Mouse (Mus musculus) right cerebral cortex, postnatal 4 days (tissue): ENCODE measurements around the gene Itga4.
A peak's percentile ranks its signal among the peaks of the same experiment; 100 is the strongest.

Experiments used
- DNase-seq: peaks from one replicate; pipeline ENCODE4 v3.0.0-alpha.2; 2022

The Itga4 gene

GRCm38 (mm10) chr2:79267181-79267580, 12.0 kb downstream of the Itga4 start:
- no peak for DNase-seq

- no peak for DNase-seq
Observed at GRCm38 (mm10) chr2:79268863-79269262, 13.6 kb downstream of the Itga4 start.

- DNase-seq: no peak
Observed at GRCm38 (mm10) chr2:79270034-79270535, 14.9 kb downstream of the Itga4 start.

- DNase-seq: no peak
Observed at GRCm38 (mm10) chr2:79271838-79272237, 16.6 kb downstream of the Itga4 start.

GRCm38 (mm10) chr2:79278581-79278980, 23.4 kb downstream of the Itga4 start:
- no peak for DNase-seq

- no peak for DNase-seq
Observed at GRCm38 (mm10) chr2:79284206-79284605, 29.0 kb downstream of the Itga4 start.

GRCm38 (mm10) chr2:79290149-79290548, 34.9 kb downstream of the Itga4 start:
- no peak for DNase-seq

GRCm38 (mm10) chr2:79291922-79292321, 36.7 kb downstream of the Itga4 start:
- DNase-seq: no peak

GRCm38 (mm10) chr2:79292431-79292830, 37.2 kb downstream of the Itga4 start:
- no peak for DNase-seq

- DNase-seq: no peak
Observed at GRCm38 (mm10) chr2:79302398-79302797, 47.2 kb downstream of the Itga4 start.

- DNase-seq: no peak
Observed at GRCm38 (mm10) chr2:79307549-79307948, 52.3 kb downstream of the Itga4 start.

- no peak for DNase-seq
Observed at GRCm38 (mm10) chr2:79309454-79310118, 54.4 kb downstream of the Itga4 start.

GRCm38 (mm10) chr2:79312499-79312898, 57.3 kb downstream of the Itga4 start:
- DNase-seq: no peak

GRCm38 (mm10) chr2:79315108-79315507, 59.9 kb downstream of the Itga4 start:
- DNase-seq: no peak

GRCm38 (mm10) chr2:79316182-79316880, 61.1 kb downstream of the Itga4 start:
- DNase-seq: no peak

GRCm38 (mm10) chr2:79328079-79328478, 72.9 kb downstream of the Itga4 start:
- peak; percentile 10 for DNase-seq

- DNase-seq: no peak
Observed at GRCm38 (mm10) chr2:79334661-79335060, 79.4 kb downstream of the Itga4 start.

- no peak for DNase-seq
Observed at GRCm38 (mm10) chr2:79336141-79336540, 80.9 kb downstream of the Itga4 start.

GRCm38 (mm10) chr2:79339003-79339402, 83.8 kb downstream of the Itga4 start:
- no peak for DNase-seq

GRCm38 (mm10) chr2:79343115-79343514, 87.9 kb downstream of the Itga4 start:
- no peak for DNase-seq

- DNase-seq: no peak
Observed at GRCm38 (mm10) chr2:79351179-79352099, 96.2 kb downstream of the Itga4 start.

- DNase-seq: no peak
Observed at GRCm38 (mm10) chr2:79352100-79352802, 97.0 kb downstream of the Itga4 start.

GRCm38 (mm10) chr2:79354773-79355172, 99.5 kb downstream of the Itga4 start:
- no peak for DNase-seq
